Mouse (Mus musculus): ENCODE results near the gene Ephx4.

GRCm38 (mm10) chr5:107403011-107403946 is 743 bp downstream of the Ephx4 start:
- TF ChIP-seq GATA1 (IDR thresholded peaks at IDR 0.05; ENCODE audit: borderline replicate concordance, low read length) (no peak), FLI1 (IDR thresholded peaks at IDR 0.05; ENCODE audit: low read length) (no peak)

Measured in megakaryocyte, embryonic 14.5 days (primary cell).